Mouse (Mus musculus) cerebellum, adult 9-11 months (tissue): ENCODE results near the gene Nlrp6.
"Not testable (repeated sequence)": the region's sequence is repeated elsewhere in the genome, so short reads cannot be mapped to it uniquely, and the experiment has no call there.

Experiments
- DNase-seq: peaks from one replicate; pipeline ENCODE4 v3.0.0; 2022

The Nlrp6 gene

GRCm38 (mm10) chr7:140951051-140951450 is 30.3 kb downstream of the Nlrp6 start:
- DNase-seq = no peak

- DNase-seq = no peak
Observed at GRCm38 (mm10) chr7:140951765-140952164, 31.1 kb downstream of the Nlrp6 start.

GRCm38 (mm10) chr7:140952441-140952840 is 31.7 kb downstream of the Nlrp6 start:
- DNase-seq = no peak

- no peak for DNase-seq
Observed at GRCm38 (mm10) chr7:140953133-140953532, 32.4 kb downstream of the Nlrp6 start.

- no peak for DNase-seq
Observed at GRCm38 (mm10) chr7:140953800-140954732, 33.4 kb downstream of the Nlrp6 start.

- DNase-seq = no peak
Observed at GRCm38 (mm10) chr7:140954733-140955071, 34.0 kb downstream of the Nlrp6 start.

- DNase-seq = no peak
Observed at GRCm38 (mm10) chr7:140955342-140955741, 34.6 kb downstream of the Nlrp6 start.

GRCm38 (mm10) chr7:140955758-140956555 is 35.3 kb downstream of the Nlrp6 start, which contains the start of the genes Gm45717 and Ifitm2:
Gene Gm45717 (minus strand): TSS chr7:140955937.
Gene Ifitm2 (minus strand): TSS chr7:140955987.
- DNase-seq = no peak

- no peak for DNase-seq
Observed at GRCm38 (mm10) chr7:140956556-140956869, 35.8 kb downstream of the Nlrp6 start.

- DNase-seq = no peak
Observed at GRCm38 (mm10) chr7:140959181-140959901, 38.6 kb downstream of the Nlrp6 start.

GRCm38 (mm10) chr7:140960026-140960425 is 39.3 kb downstream of the Nlrp6 start:
- DNase-seq = no peak

GRCm38 (mm10) chr7:140961416-140961815 is 40.7 kb downstream of the Nlrp6 start:
- DNase-seq = no peak

GRCm38 (mm10) chr7:140962733-140963132 is 42.0 kb downstream of the Nlrp6 start:
- no peak for DNase-seq

- no peak for DNase-seq
Observed at GRCm38 (mm10) chr7:140966921-140967320, 46.2 kb downstream of the Nlrp6 start, which contains the start of gene Ifitm1. Gene Ifitm1 (plus strand): TSS chr7:140967221.

GRCm38 (mm10) chr7:140967862-140968591 is 47.3 kb downstream of the Nlrp6 start:
- DNase-seq = no peak

GRCm38 (mm10) chr7:140968710-140969109 is 48.0 kb downstream of the Nlrp6 start:
- DNase-seq = not testable (repeated sequence)

GRCm38 (mm10) chr7:140970931-140971330 is 50.2 kb downstream of the Nlrp6 start:
- no peak for DNase-seq

- DNase-seq = no peak
Observed at GRCm38 (mm10) chr7:140971479-140972171, 50.9 kb downstream of the Nlrp6 start.

- DNase-seq = no peak
Observed at GRCm38 (mm10) chr7:140973396-140974165, 52.9 kb downstream of the Nlrp6 start.

GRCm38 (mm10) chr7:140974940-140975339 is 54.2 kb downstream of the Nlrp6 start:
- no peak for DNase-seq

- no peak for DNase-seq
Observed at GRCm38 (mm10) chr7:140975465-140975864, 54.8 kb downstream of the Nlrp6 start.
